Mouse (Mus musculus) bone marrow macrophage, adult 2 months (primary cell): ENCODE measurements around the gene Slc25a10.

Source experiments
- CTCF ChIP-seq: IDR thresholded peaks from 2 replicates; pipeline ENCODE4 v1.5.1; 2012; ENCODE audit warnings: low read depth, mild to moderate bottlenecking, low read length, moderate library complexity
- POLR2A ChIP-seq: IDR thresholded peaks from 2 replicates; pipeline ENCODE4 v1.6.1; 2012; ENCODE audit warnings: mild to moderate bottlenecking, low read depth, low read length, borderline replicate concordance

- TF ChIP-seq CTCF (no peak), POLR2A (no peak)
Measured at GRCm38 (mm10) chr11:120493911-120494310, 2.3 kb downstream of the Slc25a10 start.
